Mouse (Mus musculus) thymus, adult 2 months (tissue): ENCODE measurements around the gene Olfr1357.

Experiments used
- CTCF ChIP-seq: fragments of 200-500 bp; IDR thresholded peaks from 2 replicates; pipeline ENCODE4 v1.5.1; 2012; ENCODE audit warnings: mild to moderate bottlenecking, control low read depth, low read length, moderate library complexity, borderline replicate concordance; ENCODE audit not compliant: control insufficient read depth, poor library complexity, insufficient read depth; ENCODE audit errors: extremely low read depth
- POLR2A ChIP-seq: fragments of 200-500 bp; IDR thresholded peaks from 2 replicates; pipeline ENCODE4 v1.6.1; 2012; ENCODE audit warnings: mild to moderate bottlenecking, low read length, control low read depth, moderate library complexity; ENCODE audit not compliant: control insufficient read depth, poor library complexity, insufficient read depth; ENCODE audit errors: extremely low read depth

DNA sequence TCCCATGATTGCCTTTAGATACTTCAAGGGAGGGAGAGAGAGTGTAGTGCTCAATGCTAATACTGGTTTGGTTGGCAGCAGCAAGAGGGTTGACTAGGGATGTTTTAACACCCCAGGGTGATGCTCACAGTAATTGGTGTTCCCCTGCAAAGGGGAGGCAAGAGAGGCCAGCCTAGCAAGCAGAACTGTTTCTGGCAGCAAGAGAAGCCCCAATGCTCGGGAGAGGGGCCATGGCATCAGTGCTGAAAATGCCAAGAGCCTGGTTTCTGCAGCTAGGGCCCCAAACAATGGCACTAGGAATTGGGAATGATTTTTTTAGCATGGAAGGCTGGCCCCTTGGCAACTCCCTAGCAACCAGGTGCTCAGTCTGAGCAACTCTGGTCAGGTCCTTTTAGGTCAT, 32.9 kb downstream of the Olfr1357 start:
- TF ChIP-seq POLR2A = no peak
- no peak for TF ChIP-seq CTCF
